Mouse (Mus musculus) limb, embryonic 14.5 days (tissue): ENCODE results near the gene Pirb. TPM values are rescaled to one million over a fixed set of nuclear protein-coding genes. Genes with fewer than 3 reads are reported as not detected.

Source experiments
- ATAC-seq: fragments of 200-750 bp; cut with Nextera tagmentation; 2 replicates; pipeline ENCODE4 v1.8.0; 2017; ENCODE audit warnings: low read depth, moderate number of reproducible peaks, moderate TSS enrichment; ENCODE audit not compliant: low FRiP score
- DNase-seq: peaks from one replicate; pipeline ENCODE4 v3.0.0-alpha.2; 2015; ENCODE audit warnings: low spot score
- H3K27ac ChIP-seq: fragments of 300-500 bp; sonication (generic); replicated peaks from 2 replicates; pipeline ENCODE4 v1.5.1; 2014; ENCODE audit warnings: low read depth, mild to moderate bottlenecking, low read length, moderate library complexity, mixed read lengths
- H3K27me3 ChIP-seq: fragments of 300-500 bp; sonication (generic); 2 replicates; pipeline ENCODE4 v1.6.1; 2014; ENCODE audit warnings: low read length, mixed read lengths; ENCODE audit not compliant: control insufficient read depth, insufficient read depth
- H3K36me3 ChIP-seq: fragments of 300-500 bp; sonication (generic); 2 replicates; pipeline ENCODE4 v1.6.1; 2014; ENCODE audit warnings: mild to moderate bottlenecking, low read length, moderate library complexity, mixed read lengths; ENCODE audit not compliant: control insufficient read depth, insufficient read depth
- H3K4me1 ChIP-seq: fragments of 300-500 bp; sonication (generic); 2 replicates; pipeline ENCODE4 v1.6.1; 2014; ENCODE audit warnings: antibody characterized with exemption, low read length, mixed read lengths; ENCODE audit not compliant: control insufficient read depth, insufficient read depth
- H3K4me2 ChIP-seq: fragments of 300-500 bp; sonication (generic); replicated peaks from 2 replicates; pipeline ENCODE4 v1.6.1; 2014; ENCODE audit warnings: low read depth, mild to moderate bottlenecking, low read length, moderate library complexity; ENCODE audit not compliant: severe bottlenecking
- H3K4me3 ChIP-seq: fragments of 300-500 bp; sonication (generic); replicated peaks from 2 replicates; pipeline ENCODE4 v1.5.1; 2014; ENCODE audit warnings: low read length
- H3K9ac ChIP-seq: fragments of 300-500 bp; sonication (generic); 2 replicates; pipeline ENCODE4 v1.6.1; 2014; ENCODE audit warnings: mild to moderate bottlenecking, low read depth, low read length, moderate library complexity; ENCODE audit not compliant: severe bottlenecking
- H3K9me3 ChIP-seq: fragments of 300-500 bp; sonication (generic); 2 replicates; pipeline ENCODE4 v1.6.1; 2016; ENCODE audit warnings: low read length; ENCODE audit not compliant: control insufficient read depth
- POLR2A ChIP-seq: fragments of 200-500 bp; IDR thresholded peaks from 2 replicates; pipeline ENCODE4 v1.8.0; 2012; ENCODE audit warnings: inconsistent platforms, mild to moderate bottlenecking, moderate library complexity, borderline replicate concordance; ENCODE audit not compliant: insufficient read depth, insufficient read length; ENCODE audit errors: extremely low read depth
- WGBS: fragments of 180-500 bp; shearing (Covaris S2); extraction: QIAGEN DNeasy Blood & Tissue Kit; methylation state at CpG from one replicate; pipeline ENCODE4 v1.1.7; 2014; 5-methylcytosine and 5-hydroxymethylcytosine counted together
- polyA plus RNA-seq, 2 experiments: library from polyadenylated mRNA; depleted of rRNA in 1 of 2; stranded (reverse) in 1 of 2; unstranded in 1 of 2; fragments of >200 nt; fragmentation: Nextera tagmentation in 1 of 2; extraction: Ambion mirVana in 1 of 2; gene quantifications; 2 replicates each; pipeline versions ENCODE4 v1.2.1 to v1.2.3; 2012 to 2014

Pirb gene
- polyA plus RNA-seq, 2 experiments, result 1.0 TPM

DNA sequence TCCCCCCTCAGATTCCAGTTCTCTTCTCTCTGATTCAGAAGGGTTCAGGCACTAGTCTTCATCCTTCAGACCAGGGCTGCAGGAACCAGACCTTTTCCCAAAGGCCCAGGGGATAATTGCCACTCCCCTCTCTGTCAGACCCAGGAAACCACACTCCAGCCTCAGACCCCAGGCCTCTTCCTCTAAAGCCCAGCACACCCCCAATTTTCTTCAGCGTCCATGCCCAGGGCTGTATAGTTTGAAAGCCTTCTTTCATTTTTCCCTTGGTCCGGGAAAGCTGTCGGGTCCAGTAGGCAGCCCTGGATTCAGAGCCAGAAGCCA is 45.0 kb downstream of the Pirb start:
- WGBS, result 82% methylated on average over 3 of the region's 3 CpGs
- ATAC-seq, result no peak

DNA sequence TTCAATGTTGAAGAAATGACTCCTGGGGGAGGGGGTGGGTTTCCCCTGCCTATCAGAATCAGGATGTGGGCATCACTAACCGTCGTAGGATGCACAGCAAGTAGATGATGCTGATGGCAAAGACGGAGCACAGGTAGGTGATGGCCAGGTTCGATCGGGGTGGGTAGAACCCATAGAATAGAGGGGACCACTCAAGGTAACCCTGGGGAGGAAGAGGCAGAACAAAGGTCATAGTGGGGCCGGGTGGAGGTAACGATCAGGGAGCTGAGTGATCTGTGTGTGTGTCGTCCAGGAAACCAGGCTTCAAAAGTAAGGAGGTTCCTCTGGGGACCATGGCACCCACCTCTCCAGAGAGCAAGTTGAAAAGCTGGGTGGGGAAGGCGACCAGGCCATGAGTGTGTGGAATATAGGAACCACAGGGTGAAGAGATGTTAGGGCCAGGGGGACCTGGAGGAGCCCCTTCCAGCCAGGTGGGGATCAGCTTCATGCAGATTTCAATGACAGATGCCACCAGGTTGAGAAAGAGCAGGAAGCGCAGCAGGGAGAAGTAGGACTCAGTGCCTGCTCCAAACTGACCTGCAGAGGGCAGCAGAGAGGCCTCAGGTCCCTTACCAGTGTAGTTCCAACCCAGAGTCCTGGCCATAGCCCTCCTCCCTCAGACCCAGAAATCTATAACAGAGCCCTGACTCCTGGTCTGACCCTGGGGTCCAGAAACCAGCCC is 45.5 kb downstream of the Pirb start:
- H3K36me3 ChIP-seq, result peaks cover 17% of the 10 kb centered on the region
- H3K4me2 ChIP-seq, result no peak overlapping the region
- no peaks in the 10 kb centered on the region for H3K27me3 ChIP-seq
- no peaks in the 10 kb centered on the region for H3K9me3 ChIP-seq
- H3K4me3 ChIP-seq, result no peak overlapping the region
- no peak for TF ChIP-seq POLR2A
- H3K4me1 ChIP-seq, result no peaks in the 10 kb centered on the region
- 73% methylated on average over 10 of the region's 10 CpGs for WGBS
- no peak overlapping the region for H3K27ac ChIP-seq
- no peak overlapping the region for H3K9ac ChIP-seq
- ATAC-seq (peak; percentile 80), DNase-seq (peak; percentile 89)

More for the DNA sequence above, 45.0 kb downstream of the Pirb start:
- Histone ChIP-seq H3K4me2 (no peak overlapping the region), H3K4me3 (no peak overlapping the region), H3K36me3 (peaks cover 17% of the 10 kb centered on the region), H3K27ac (no peak overlapping the region), H3K4me1 (no peaks in the 10 kb centered on the region), H3K9me3 (no peaks in the 10 kb centered on the region), H3K27me3 (no peaks in the 10 kb centered on the region), H3K9ac (no peak overlapping the region)
- no peak for DNase-seq
- TF ChIP-seq POLR2A, result no peak

- Histone ChIP-seq H3K27ac (no peak overlapping the region), H3K4me3 (no peak overlapping the region)
- DNase-seq, result no peak
Observed at GRCm38 (mm10) chr7:3666921-3667391, 53.2 kb downstream of the Pirb start.

GRCm38 (mm10) chr7:3665215-3666114 is 54.7 kb downstream of the Pirb start, which contains the start of gene Leng1:
TSS of gene Leng1 (minus strand) at chr7:3665840.
- peak; percentile 97 for ATAC-seq
- 4% methylated on average over 45 of the region's 45 CpGs for WGBS
- TF ChIP-seq POLR2A, result peak; percentile 24; the same call in 1 of the 2 replicates

More at GRCm38 (mm10) chr7:3666921-3667391, 53.2 kb downstream of the Pirb start:
- H3K4me2 ChIP-seq, result no peak overlapping the region
- no peaks in the 10 kb centered on the region for H3K9me3 ChIP-seq
- peaks cover 14% of the 10 kb centered on the region for H3K36me3 ChIP-seq
- no peak for TF ChIP-seq POLR2A
- no peaks in the 10 kb centered on the region for H3K27me3 ChIP-seq
- peaks cover 17% of the 10 kb centered on the region for H3K4me1 ChIP-seq
- no peak overlapping the region for H3K9ac ChIP-seq
- no peak for ATAC-seq
- WGBS, result 18% methylated on average over 14 of the region's 14 CpGs

GRCm38 (mm10) chr7:3664524-3665214 is 55.5 kb downstream of the Pirb start:
- Histone ChIP-seq H3K9ac (peak overlapping the region; percentile 73), H3K4me1 (peaks cover 17% of the 10 kb centered on the region), H3K4me2 (peak overlapping the region; percentile 72), H3K9me3 (no peaks in the 10 kb centered on the region), H3K27ac (peak overlapping the region; percentile 77), H3K27me3 (no peaks in the 10 kb centered on the region), H3K36me3 (peaks cover 36% of the 10 kb centered on the region), H3K4me3 (peak overlapping the region; percentile 66)
- WGBS, result 34% methylated on average over 15 of the region's 15 CpGs
- TF ChIP-seq POLR2A, result no peak
- DNase-seq (peak; percentile 16), ATAC-seq (peak; percentile 7)

More at GRCm38 (mm10) chr7:3665215-3666114, 54.7 kb downstream of the Pirb start, which contains the start of gene Leng1:
- Histone ChIP-seq H3K36me3 (peaks cover 28% of the 10 kb centered on the region), H3K9ac (peak within 1 kb of the TSS; percentile 73), H3K4me3 (peak within 1 kb of the TSS; percentile 66), H3K4me2 (peak within 1 kb of the TSS; percentile 72), H3K9me3 (no peaks in the 10 kb centered on the region), H3K27ac (peak within 1 kb of the TSS; percentile 77), H3K4me1 (peaks cover 17% of the 10 kb centered on the region), H3K27me3 (no peaks in the 10 kb centered on the region)
- DNase-seq, result peak; percentile 99

Other genes starting within 250 kb of the Pirb start
- gene Tarm1, start 217.8 kb downstream of the Pirb start, polyA plus RNA-seq (2012; rRNA removed), result 0.48 and 0.65 TPM in 2 replicates
- gene Tarm1, start 217.8 kb downstream of the Pirb start, polyA plus RNA-seq (2014; fragmentation: Nextera tagmentation; extraction: Ambion mirVana), result 0.80 and 0.92 TPM in 2 replicates
- 1.1 and 1.9 TPM in 2 replicates for gene Oscar, start 104.2 kb downstream of the Pirb start, polyA plus RNA-seq (2012; rRNA removed)
- 0.40 TPM in 2 replicates for gene Oscar, start 104.2 kb downstream of the Pirb start, polyA plus RNA-seq (2014; fragmentation: Nextera tagmentation; extraction: Ambion mirVana)
- gene Ndufa3, start 103.0 kb downstream of the Pirb start, polyA plus RNA-seq (2012; rRNA removed), result 232 and 238 TPM in 2 replicates
- gene Ndufa3, start 103.0 kb downstream of the Pirb start, polyA plus RNA-seq (2014; fragmentation: Nextera tagmentation; extraction: Ambion mirVana), result 494 and 527 TPM in 2 replicates
- gene Tfpt, start 90.5 kb downstream of the Pirb start, polyA plus RNA-seq (2012; rRNA removed), result 21.5 and 31.9 TPM in 2 replicates
- 24.7 and 24.8 TPM in 2 replicates for gene Tfpt, start 90.5 kb downstream of the Pirb start, polyA plus RNA-seq (2014; fragmentation: Nextera tagmentation; extraction: Ambion mirVana)
- 52.0 and 64.9 TPM in 2 replicates for gene Prpf31, start 90.4 kb downstream of the Pirb start, polyA plus RNA-seq (2012; rRNA removed)
- 85.6 and 87.5 TPM in 2 replicates for gene Prpf31, start 90.4 kb downstream of the Pirb start, polyA plus RNA-seq (2014; fragmentation: Nextera tagmentation; extraction: Ambion mirVana)
- 108 and 144 TPM in 2 replicates for gene Cnot3, start 75.1 kb downstream of the Pirb start, polyA plus RNA-seq (2012; rRNA removed)
- 63.8 and 72.1 TPM in 2 replicates for gene Cnot3, start 75.1 kb downstream of the Pirb start, polyA plus RNA-seq (2014; fragmentation: Nextera tagmentation; extraction: Ambion mirVana)
- gene Leng1, start 54.6 kb downstream of the Pirb start, polyA plus RNA-seq (2012; rRNA removed), result 6.0 and 10.5 TPM in 2 replicates
- gene Leng1, start 54.6 kb downstream of the Pirb start, polyA plus RNA-seq (2014; fragmentation: Nextera tagmentation; extraction: Ambion mirVana), result 12.6 and 14.6 TPM in 2 replicates
- 20.2 and 21.0 TPM in 2 replicates for gene Tmc4, start 42.8 kb downstream of the Pirb start, polyA plus RNA-seq (2012; rRNA removed)
- 4.8 and 5.1 TPM in 2 replicates for gene Tmc4, start 42.8 kb downstream of the Pirb start, polyA plus RNA-seq (2014; fragmentation: Nextera tagmentation; extraction: Ambion mirVana)
- gene Tsen34, start 27.5 kb downstream of the Pirb start, polyA plus RNA-seq (2012; rRNA removed), result 193 and 271 TPM in 2 replicates
- gene Tsen34, start 27.5 kb downstream of the Pirb start, polyA plus RNA-seq (2014; fragmentation: Nextera tagmentation; extraction: Ambion mirVana), result 273 and 276 TPM in 2 replicates
- gene Mboat7, start 26.9 kb downstream of the Pirb start, polyA plus RNA-seq (2012; rRNA removed), result 73.9 and 98.7 TPM in 2 replicates
- 51.2 and 53.3 TPM in 2 replicates for gene Mboat7, start 26.9 kb downstream of the Pirb start, polyA plus RNA-seq (2014; fragmentation: Nextera tagmentation; extraction: Ambion mirVana)
- gene Rps9, start 16.4 kb downstream of the Pirb start, polyA plus RNA-seq (2012; rRNA removed), result 2,914 and 3,913 TPM in 2 replicates
- 1,650 and 1,670 TPM in 2 replicates for gene Rps9, start 16.4 kb downstream of the Pirb start, polyA plus RNA-seq (2014; fragmentation: Nextera tagmentation; extraction: Ambion mirVana)
- gene Gm15448, start 105.3 kb upstream of the Pirb start, polyA plus RNA-seq (2012; rRNA removed), result not detected in 2 replicates
- not detected in 2 replicates for gene Gm15448, start 105.3 kb upstream of the Pirb start, polyA plus RNA-seq (2014; fragmentation: Nextera tagmentation; extraction: Ambion mirVana)
- gene Pira2, start 124.7 kb upstream of the Pirb start, polyA plus RNA-seq (2012; rRNA removed), result 0.09 and 0.22 TPM in 2 replicates
- 0.12 and 0.32 TPM in 2 replicates for gene Pira2, start 124.7 kb upstream of the Pirb start, polyA plus RNA-seq (2014; fragmentation: Nextera tagmentation; extraction: Ambion mirVana)
- gene Gm14548, start 177.7 kb upstream of the Pirb start, polyA plus RNA-seq (2012; rRNA removed), result 0.05 and 0.14 TPM in 2 replicates
- 0.23 TPM in 1 of 2 replicates, not detected in the other for gene Gm14548, start 177.7 kb upstream of the Pirb start, polyA plus RNA-seq (2014; fragmentation: Nextera tagmentation; extraction: Ambion mirVana)
- gene Lilra6, start 195.1 kb upstream of the Pirb start, polyA plus RNA-seq (2012; rRNA removed), result 0.09 and 0.27 TPM in 2 replicates
- not detected in 2 replicates for gene Lilra6, start 195.1 kb upstream of the Pirb start, polyA plus RNA-seq (2014; fragmentation: Nextera tagmentation; extraction: Ambion mirVana)